Mouse (Mus musculus) thymus, adult 2 months (tissue): ENCODE measurements around the gene Sec14l4.

ENCODE experiments used
- CTCF ChIP-seq: fragments of 200-500 bp; IDR thresholded peaks from 2 replicates; pipeline ENCODE4 v1.5.1; 2012; ENCODE audit warnings: mild to moderate bottlenecking, control low read depth, low read length, moderate library complexity, borderline replicate concordance; ENCODE audit not compliant: control insufficient read depth, poor library complexity, insufficient read depth; ENCODE audit errors: extremely low read depth
- POLR2A ChIP-seq: fragments of 200-500 bp; IDR thresholded peaks from 2 replicates; pipeline ENCODE4 v1.6.1; 2012; ENCODE audit warnings: mild to moderate bottlenecking, low read length, control low read depth, moderate library complexity; ENCODE audit not compliant: control insufficient read depth, poor library complexity, insufficient read depth; ENCODE audit errors: extremely low read depth

DNA sequence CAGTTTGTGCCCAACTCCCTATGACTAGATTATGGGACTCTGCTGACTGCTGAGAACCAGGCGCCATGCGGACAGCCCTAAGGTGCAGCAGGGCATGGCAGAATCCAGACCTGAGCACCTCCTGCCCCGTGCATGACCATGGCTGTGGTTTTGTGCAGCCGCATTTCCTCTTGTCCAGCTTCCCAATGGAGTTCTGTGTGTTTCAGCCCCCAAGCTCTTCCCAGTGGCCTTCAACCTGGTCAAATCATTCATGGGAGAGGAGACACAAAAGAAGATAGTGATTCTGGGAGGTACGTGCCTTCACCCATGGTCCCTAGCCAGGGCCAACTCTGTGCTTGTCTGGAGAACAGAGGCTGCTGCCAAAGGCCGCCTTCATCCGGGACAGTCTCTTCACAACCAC, 11.8 kb downstream of the Sec14l4 start:
- TF ChIP-seq CTCF, result no peak
- no peak for TF ChIP-seq POLR2A
